Mouse (Mus musculus): Measurements from ENCODE around the gene Samd14.

DNA sequence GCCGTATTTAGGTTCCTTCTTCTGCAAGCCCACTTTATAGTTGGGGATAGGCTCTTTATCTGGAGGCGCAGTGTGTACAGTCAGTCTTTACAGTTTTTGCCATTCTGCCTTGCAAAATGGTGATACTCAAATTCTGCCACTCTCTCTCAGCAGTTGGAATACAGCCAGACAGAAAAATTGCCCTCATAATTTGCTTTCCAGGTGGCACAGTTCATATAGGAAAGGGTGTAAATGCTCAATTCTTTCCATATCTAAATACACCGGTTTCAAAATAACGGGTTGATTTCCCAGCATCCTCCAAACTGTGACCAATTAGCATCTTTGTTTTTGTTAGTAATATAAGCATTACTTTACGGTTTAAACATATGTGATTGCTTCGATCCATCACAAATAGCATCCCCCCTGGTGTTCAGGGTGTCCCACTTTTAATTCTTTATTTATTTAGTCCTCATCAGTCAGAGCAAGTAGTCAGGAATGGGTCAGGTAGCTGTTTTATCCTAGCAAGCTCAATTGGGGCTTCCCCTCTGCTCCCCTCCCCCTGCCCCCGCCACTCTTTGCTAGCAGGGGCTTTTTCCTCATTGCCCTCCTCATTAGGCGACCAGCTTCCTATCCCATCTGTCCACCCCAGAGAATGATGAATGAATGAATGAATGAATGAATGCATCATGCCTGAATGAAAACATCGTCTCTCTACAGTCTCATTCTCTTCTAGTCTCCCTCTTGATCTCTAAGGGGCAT lies 31.3 kb upstream of the Samd14 start:
- no peak for TF ChIP-seq GATA1 (IDR thresholded peaks at IDR 0.05; ENCODE audit: borderline replicate concordance, low read length)
- TF ChIP-seq FLI1 (IDR thresholded peaks at IDR 0.05; ENCODE audit: low read length), result no peak
